Mouse (Mus musculus) CH12.LX (cell line): Measurements from ENCODE around the gene Impg1. TPM values are rescaled to one million over a fixed set of nuclear protein-coding genes. Genes with fewer than 3 reads are reported as not detected.

ENCODE experiments used
- DNase-seq: peaks from one replicate; pipeline ENCODE4 v3.0.0-alpha.2; 2013; ENCODE audit errors: extremely low read depth
- H3K27ac ChIP-seq: 2 replicates; pipeline ENCODE4 v1.5.1; 2012; ENCODE audit warnings: low read depth, mild to moderate bottlenecking, control low read depth, moderate library complexity; ENCODE audit not compliant: insufficient read depth
- H3K27me3 ChIP-seq: replicated peaks from 2 replicates; pipeline ENCODE3; 2012; ENCODE audit warnings: inconsistent platforms
- H3K36me3 ChIP-seq, 2 experiments: replicated peaks in 1 of 2; 2 replicates each; pipeline versions ENCODE3 to v1.6.1; 2012; ENCODE audit warnings: inconsistent platforms in 1 of 2, low read length in 1 of 2, mild to moderate bottlenecking in 1 of 2, mixed read lengths in 1 of 2, moderate library complexity in 1 of 2; ENCODE audit not compliant: control insufficient read depth in 1 of 2, insufficient read depth in 1 of 2
- H3K4me1 ChIP-seq, 2 experiments: 2 replicates each; pipeline ENCODE4 v1.6.1; 2012; ENCODE audit warnings: inconsistent platforms in 1 of 2, moderate library complexity in 1 of 2; ENCODE audit not compliant: insufficient read depth in 2 of 2, control insufficient read depth in 1 of 2
- H3K4me2 ChIP-seq: 2 replicates; pipeline ENCODE4 v1.6.1; 2012; ENCODE audit warnings: low read depth, mild to moderate bottlenecking, control low read depth; ENCODE audit not compliant: poor library complexity, insufficient read depth, severe bottlenecking
- H3K4me3 ChIP-seq, 3 experiments: fragments of 150-350 bp in 1 of 3; sonication (generic) in 1 of 3; replicated peaks in 1 of 3; 2 replicates each; pipeline versions ENCODE3 to v1.5.1; 2011 to 2012; ENCODE audit warnings: low read depth in 2 of 3, low read length in 2 of 3, mild to moderate bottlenecking in 2 of 3, moderate library complexity in 2 of 3, control low read depth in 1 of 3, improper control_type of control experiment in 1 of 3, inconsistent platforms in 1 of 3, mixed read lengths in 1 of 3; ENCODE audit not compliant: poor library complexity in 1 of 3
- H3K79me2 ChIP-seq: replicated peaks from 2 replicates; pipeline ENCODE4 v1.6.1; 2012; ENCODE audit warnings: mild to moderate bottlenecking, moderate library complexity; ENCODE audit not compliant: control insufficient read depth, poor library complexity, insufficient read depth, severe bottlenecking; ENCODE audit errors: extremely low read depth
- H3K9ac ChIP-seq: 2 replicates; pipeline ENCODE4 v1.6.1; 2012; ENCODE audit warnings: low read depth, mild to moderate bottlenecking, control low read depth, moderate library complexity; ENCODE audit not compliant: insufficient read depth
- H3K9me3 ChIP-seq: replicated peaks from 2 replicates; pipeline ENCODE3; 2012; ENCODE audit warnings: low read length, inconsistent platforms, mixed read lengths
- BHLHE40 ChIP-seq: IDR thresholded peaks from 2 replicates; pipeline ENCODE4 v1.6.1; 2011; ENCODE audit warnings: mild to moderate bottlenecking, low read depth, low read length, improper control_type of control experiment
- CHD1 ChIP-seq: IDR thresholded peaks from 2 replicates; pipeline ENCODE4 v1.6.1; 2012; ENCODE audit warnings: low read depth, low read length, improper control_type of control experiment, inconsistent platforms
- CHD2 ChIP-seq: IDR thresholded peaks from 2 replicates; pipeline ENCODE4 v1.6.1; 2011; ENCODE audit warnings: low read length, improper control_type of control experiment
- CTCF ChIP-seq, 2 experiments: IDR thresholded peaks in 1 of 2; conservative IDR thresholded peaks in 1 of 2; 2 replicates each; pipeline ENCODE4 v1.5.1; 2011 to 2012; ENCODE audit warnings: low read depth in 2 of 2, low read length in 2 of 2, improper control_type of control experiment in 1 of 2, inconsistent platforms in 1 of 2, mild to moderate bottlenecking in 1 of 2, moderate library complexity in 1 of 2
- E2F4 ChIP-seq: IDR thresholded peaks from 2 replicates; pipeline ENCODE4 v1.6.1; 2011; ENCODE audit warnings: low read depth, low read length, improper control_type of control experiment; ENCODE audit not compliant: insufficient replicate concordance
- ELF1 ChIP-seq: IDR thresholded peaks from 2 replicates; pipeline ENCODE4 v1.6.1; 2014; ENCODE audit warnings: low read depth, mild to moderate bottlenecking, inconsistent platforms, low read length, improper control_type of control experiment
- EP300 ChIP-seq: IDR thresholded peaks from 2 replicates; pipeline ENCODE4 v1.6.1; 2011; ENCODE audit warnings: low read length, improper control_type of control experiment
- GABPA ChIP-seq: IDR thresholded peaks from 2 replicates; pipeline ENCODE4 v1.6.1; 2012; ENCODE audit warnings: low read depth, low read length, improper control_type of control experiment, inconsistent platforms; ENCODE audit not compliant: insufficient replicate concordance
- KAT2A ChIP-seq: IDR thresholded peaks from 2 replicates; pipeline ENCODE4 v1.6.1; 2012; ENCODE audit warnings: low read length, improper control_type of control experiment, inconsistent platforms; ENCODE audit not compliant: insufficient replicate concordance
- MAX ChIP-seq: IDR thresholded peaks from 2 replicates; pipeline ENCODE4 v1.6.1; 2011; ENCODE audit warnings: low read length, improper control_type of control experiment
- MEF2A ChIP-seq: IDR thresholded peaks from 2 replicates; pipeline ENCODE4 v1.6.1; 2014; ENCODE audit warnings: low read depth, mild to moderate bottlenecking, inconsistent platforms, low read length, improper control_type of control experiment, borderline replicate concordance
- NRF1 ChIP-seq: IDR thresholded peaks from 2 replicates; pipeline ENCODE4 v1.6.1; 2014; ENCODE audit warnings: low read depth, mild to moderate bottlenecking, inconsistent platforms, low read length, improper control_type of control experiment, moderate library complexity
- POLR2AphosphoS2 ChIP-seq: IDR thresholded peaks from 2 replicates; pipeline ENCODE4 v1.6.1; 2011; ENCODE audit warnings: low read depth, low read length, improper control_type of control experiment
- RCOR1 ChIP-seq: conservative IDR thresholded peaks from 2 replicates; pipeline ENCODE4 v1.6.1; 2012; ENCODE audit warnings: low read depth, mild to moderate bottlenecking, inconsistent platforms, low read length, improper control_type of control experiment
- SIN3A ChIP-seq: IDR thresholded peaks from 2 replicates; pipeline ENCODE4 v1.6.1; 2012; ENCODE audit warnings: low read length, improper control_type of control experiment, inconsistent platforms
- SMC3 ChIP-seq: IDR thresholded peaks from 2 replicates; pipeline ENCODE4 v1.6.1; 2011; ENCODE audit warnings: low read depth, low read length, improper control_type of control experiment
- TCF12 ChIP-seq: IDR thresholded peaks from 2 replicates; pipeline ENCODE4 v1.6.1; 2014; ENCODE audit warnings: low read depth, mild to moderate bottlenecking, inconsistent platforms, low read length, improper control_type of control experiment
- UBTF ChIP-seq: IDR thresholded peaks from 2 replicates; pipeline ENCODE4 v1.6.1; 2012; ENCODE audit warnings: low read depth, mild to moderate bottlenecking, inconsistent platforms, low read length, improper control_type of control experiment, moderate library complexity
- USF1 ChIP-seq: IDR thresholded peaks from 2 replicates; pipeline ENCODE4 v1.6.1; 2014; ENCODE audit warnings: low read depth, mild to moderate bottlenecking, inconsistent platforms, low read length, improper control_type of control experiment
- ZC3H11A ChIP-seq: IDR thresholded peaks from 2 replicates; pipeline ENCODE4 v1.6.1; 2012; ENCODE audit warnings: low read depth, mild to moderate bottlenecking, inconsistent platforms, low read length, improper control_type of control experiment
- dilution Hi-C: fragments of 300-500 bp; cut with MboI; formaldehyde crosslinking; loops from 2 replicates; pipeline ENCODE4 v1.14.3; 2020; ENCODE audit warnings: low sequenced_read_pairs; ENCODE audit not compliant: extremely low pct_unique_long_range_greater_than_20kb, extremely low pct_ligation_motif_present
- in situ Hi-C: fragments of 300-500 bp; cut with MboI; formaldehyde crosslinking; loops from 3 replicates; pipeline ENCODE4 v1.14.3; 2019; ENCODE audit warnings: low sequenced_read_pairs, low pct_ligation_motif_present, low pct_unique_long_range_greater_than_20kb, mixed read lengths
- polyA plus RNA-seq: library from polyadenylated mRNA; unstranded; fragments of >175 nt; gene quantifications from 2 replicates; pipeline ENCODE4 v1.2.1, GENCODE M21; 2012; ENCODE audit warnings: low read depth; ENCODE audit not compliant: insufficient read length
- total RNA-seq, 2 experiments: library from RNA; depleted of rRNA; stranded (reverse); fragments of 300-350 nt in 1 of 2; fragments of >200 nt in 1 of 2; gene quantifications; 2 replicates each; pipeline ENCODE4 v1.2.3; 2012 to 2014

Impg1 gene
- total RNA-seq (2012; rRNA removed) (0.13 TPM in 2 replicates), total RNA-seq (2014; rRNA removed) (0.42 and 0.43 TPM in 2 replicates), polyA plus RNA-seq (0.76 and 0.90 TPM in 2 replicates)

- no peaks in the 10 kb centered on the region for H3K36me3 ChIP-seq
- H3K4me3 ChIP-seq = no peak within 1 kb of the TSS
- H3K27me3 ChIP-seq = no peaks in the 10 kb centered on the region
- dilution Hi-C loops = no loop called here
- no peak within 1 kb of the TSS for H3K4me2 ChIP-seq
- H3K9me3 ChIP-seq = no peaks in the 10 kb centered on the region
- DNase-seq = no peak
- peaks cover 2 to 11% of the 10 kb centered on the region in 2 experiments; a peak in 3 of 4 replicates for H3K4me1 ChIP-seq
- no peak within 1 kb of the TSS for H3K9ac ChIP-seq
- no peak within 1 kb of the TSS for H3K27ac ChIP-seq
- in situ Hi-C loops = no loop called here
- H3K79me2 ChIP-seq = no peaks in the 10 kb centered on the region
- TF ChIP-seq TCF12 = no peak
- TF ChIP-seq KAT2A = no peak
- TF ChIP-seq GABPA = no peak
- no peak for TF ChIP-seq ZC3H11A
- TF ChIP-seq E2F4 = no peak
- no peak for TF ChIP-seq SIN3A
- TF ChIP-seq CTCF (conservative IDR thresholded peaks at IDR 0.05 in 1 of 2, IDR thresholded peaks at IDR 0.05 in 1 of 2; ENCODE audit: low read depth in 2 of 2, low read length in 2 of 2) = no peak
- no peak for TF ChIP-seq MAX
- TF ChIP-seq ELF1 = no peak
- no peak for TF ChIP-seq UBTF
- TF ChIP-seq MEF2A = no peak
Measured at GRCm38 (mm10) chr9:80465381-80465780, at the start of gene Impg1. Gene Impg1, minus strand, starts transcription at chr9:80465481.

- Histone ChIP-seq H3K4me1 (peaks cover 4 to 9% of the 10 kb centered on the region in 2 experiments), H3K9me3 (no peaks in the 10 kb centered on the region), H3K79me2 (no peaks in the 10 kb centered on the region), H3K36me3 (no peaks in the 10 kb centered on the region), H3K27me3 (no peaks in the 10 kb centered on the region), H3K4me3 (no peak overlapping the region), H3K9ac (no peak overlapping the region), H3K4me2 (no peak overlapping the region), H3K27ac (no peak overlapping the region)
- TF ChIP-seq BHLHE40 (no peak), EP300 (no peak), USF1 (no peak), POLR2AphosphoS2 (no peak), CTCF (conservative IDR thresholded peaks at IDR 0.05 in 1 of 2, IDR thresholded peaks at IDR 0.05 in 1 of 2; ENCODE audit: low read depth in 2 of 2, low read length in 2 of 2) (no peak), CHD2 (no peak), MEF2A (no peak), GABPA (no peak), CHD1 (no peak), SIN3A (no peak), ELF1 (no peak), RCOR1 (no peak), MAX (no peak), NRF1 (no peak), E2F4 (no peak), SMC3 (no peak)
- dilution Hi-C loops (no loop called here), in situ Hi-C loops (no loop called here)
- DNase-seq = no peak
Measured at GRCm38 (mm10) chr9:80509464-80510153, 44.3 kb upstream of the Impg1 start.
